Comparison of ENCODE assay signal across 1 mouse cellular context in the genomic region with DNA sequence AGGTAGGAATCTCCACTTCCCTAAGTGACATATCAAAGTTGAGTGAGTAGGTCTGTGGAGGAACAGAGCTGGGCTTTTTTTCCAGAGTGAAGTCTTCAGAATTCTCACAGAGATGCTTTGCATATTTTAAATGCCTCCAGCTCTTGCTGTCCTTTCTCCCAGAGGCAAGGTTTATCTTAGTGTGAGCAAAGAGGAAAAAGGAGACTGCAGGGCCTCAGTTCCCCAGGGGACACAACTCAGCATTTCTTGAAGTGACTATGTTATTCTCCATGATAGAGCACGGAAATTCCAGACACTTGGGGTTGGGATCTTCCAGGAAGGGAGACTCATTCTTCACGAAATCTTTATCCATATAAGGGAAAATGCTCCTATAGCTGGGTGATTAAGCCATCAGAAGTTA.
TF ChIP-seq lines count a peak whose summit lies in the region.

No protein-coding gene starts in this region.

TF ChIP-seq in CH12.LX, 34 proteins besides CTCF, POLR2A, EP300 and RAD21:
- TF ChIP-seq USF1 (IDR thresholded peaks at IDR 0.05; ENCODE audit: low read depth, low read length) (no peak), MYC (IDR thresholded peaks at IDR 0.05; ENCODE audit: low read depth, low read length) (no peak), MAX (IDR thresholded peaks at IDR 0.05; ENCODE audit: low read length) (no peak), ZNF384 (IDR thresholded peaks at IDR 0.05; ENCODE audit: low read depth, low read length) (no peak), NELFE (IDR thresholded peaks at IDR 0.05; ENCODE audit: low read depth, low read length) (no peak), ZC3H11A (IDR thresholded peaks at IDR 0.05; ENCODE audit: low read depth, low read length) (no peak), PAX5 (IDR thresholded peaks at IDR 0.05; ENCODE audit: low read length) (no peak), MAFK (IDR thresholded peaks at IDR 0.05; ENCODE audit: insufficient replicate concordance, low read length) (no peak), NRF1 (IDR thresholded peaks at IDR 0.05; ENCODE audit: low read depth, low read length) (no peak), RCOR1 (conservative IDR thresholded peaks at IDR 0.05; ENCODE audit: low read depth, low read length) (no peak), JUND (conservative IDR thresholded peaks at IDR 0.05; ENCODE audit: low read depth, low read length) (no peak), TCF12 (IDR thresholded peaks at IDR 0.05; ENCODE audit: low read depth, low read length) (no peak), SIN3A (IDR thresholded peaks at IDR 0.05; ENCODE audit: low read length) (no peak), MEF2A (IDR thresholded peaks at IDR 0.05; ENCODE audit: borderline replicate concordance, low read depth, low read length) (no peak), JUN (IDR thresholded peaks at IDR 0.05; ENCODE audit: insufficient read depth, low read depth, low read length) (no peak), ELF1 (IDR thresholded peaks at IDR 0.05; ENCODE audit: low read depth, low read length) (no peak)
